In the genomic region with DNA sequence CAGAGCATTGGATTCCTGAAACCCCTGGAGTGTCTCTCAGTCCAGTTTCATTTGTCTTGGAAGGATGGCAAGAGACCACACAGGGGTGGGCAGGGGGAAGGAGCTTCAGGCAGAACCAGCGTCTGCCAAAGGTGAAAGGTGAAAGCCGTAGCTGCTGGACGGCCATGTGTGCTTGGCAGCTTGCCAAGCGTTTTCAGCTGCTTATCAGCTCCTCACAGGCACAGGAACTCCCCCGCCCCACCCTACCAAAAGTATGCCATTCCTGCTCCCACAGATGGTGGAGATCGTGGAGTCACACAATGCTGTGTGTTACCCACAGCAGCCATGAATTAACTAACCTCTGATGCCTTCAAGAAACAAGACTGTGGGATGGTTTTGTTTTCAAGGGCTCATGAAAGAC, we compare ENCODE assay signal across 8 mouse cellular contexts.
DNase-seq lines count a peak whose midpoint lies in the region; ATAC-seq and TF ChIP-seq lines count a peak whose summit lies in the region.
"Had no signal": no experiment of that assay in that cellular context is flagged by ENCODE, and none has a peak within 500 bp of the region (broad histone marks: within the 10 kb centered on the region; RNA-seq: fewer than 3 reads in every experiment).

No protein-coding gene starts in this region.

- 4% methylated on average over 6 of the region's 6 CpGs for WGBS in heart, embryonic 11.5 days (ENCODE audit: insufficient replicate concordance)
- WGBS in liver, embryonic 15.5 days (ENCODE audit: insufficient replicate concordance), result 2% methylated on average over 6 of the region's 6 CpGs
- WGBS in stomach, postnatal 0 days, result 7% methylated on average over 6 of the region's 6 CpGs

- in situ Hi-C loops in ES-E14 (cut with MboI; ENCODE audit: low sequenced_read_pairs in 2 of 2, unreplicated experiment in 2 of 2), result no loop called here

- ATAC-seq in heart, embryonic 11.5 days (replicated peaks; ENCODE audit: insufficient number of reproducible peaks, low FRiP score, low TSS enrichment), result peak; percentile 89
- ATAC-seq in liver, embryonic 15.5 days (ENCODE audit: insufficient read depth), result peak; percentile 90
- no peak for ATAC-seq in stomach, postnatal 0 days (ENCODE audit: low FRiP score, low TSS enrichment)

- H3K4me3 ChIP-seq in ES-E14 (ENCODE audit: insufficient read depth in 1 of 2, low read depth in 1 of 2, low read length in 2 of 2, poor library complexity in 1 of 2, severe bottlenecking in 1 of 2), result no peak overlapping the region
- H3K4me3 ChIP-seq in heart, embryonic 11.5 days (ENCODE audit: low read depth, low read length), result no peak overlapping the region
- peak overlapping the region; percentile 22 for H3K4me3 ChIP-seq in liver, embryonic 15.5 days (replicated peaks)
- no peak overlapping the region for H3K4me3 ChIP-seq in stomach, postnatal 0 days (ENCODE audit: low read depth, low read length)
- H3K4me3 ChIP-seq: embryonic facial prominence, embryonic 15.5 days had no signal

- H3K9me3 ChIP-seq in ES-E14 (ENCODE audit: control insufficient read depth, insufficient read depth, low read depth, low read length), result no peaks in the 10 kb centered on the region
- H3K9me3 ChIP-seq in heart, embryonic 11.5 days (replicated peaks; ENCODE audit: control insufficient read depth, low read length), result no peaks in the 10 kb centered on the region
- no peaks in the 10 kb centered on the region for H3K9me3 ChIP-seq in liver, embryonic 15.5 days (replicated peaks)
- no peaks in the 10 kb centered on the region for H3K9me3 ChIP-seq in stomach, postnatal 0 days (ENCODE audit: control insufficient read depth, low read length)
- H3K9me3 ChIP-seq: embryonic facial prominence, embryonic 15.5 days had no signal

- H3K36me3 ChIP-seq in ES-E14 (ENCODE audit: control insufficient read depth, insufficient read depth, low read length, poor library complexity, severe bottlenecking), result no peaks in the 10 kb centered on the region
- no peaks in the 10 kb centered on the region for H3K36me3 ChIP-seq in heart, embryonic 11.5 days (ENCODE audit: control insufficient read depth, insufficient read depth, low read length)
- no peaks in the 10 kb centered on the region for H3K36me3 ChIP-seq in liver, embryonic 15.5 days (replicated peaks)
- H3K36me3 ChIP-seq in stomach, postnatal 0 days (ENCODE audit: control insufficient read depth, insufficient read depth, low read length), result no peaks in the 10 kb centered on the region
- H3K36me3 ChIP-seq: embryonic facial prominence, embryonic 15.5 days had no signal

- H3K4me1 ChIP-seq in ES-E14 (ENCODE audit: control insufficient read depth in 2 of 2, insufficient read depth in 2 of 2, low read length in 2 of 2, poor library complexity in 1 of 2), result 0 out of 4 replicates have a peak, but pooled peaks cover 0 to 2% of the 10 kb centered on the region in 2 experiments
- peaks cover 13% of the 10 kb centered on the region for H3K4me1 ChIP-seq in heart, embryonic 11.5 days (ENCODE audit: control insufficient read depth, insufficient read depth, low read length)
- peaks cover 53% of the 10 kb centered on the region for H3K4me1 ChIP-seq in liver, embryonic 15.5 days (replicated peaks)
- no peaks in the 10 kb centered on the region for H3K4me1 ChIP-seq in stomach, postnatal 0 days (replicated peaks; ENCODE audit: control insufficient read depth, insufficient read depth)
- H3K4me1 ChIP-seq: embryonic facial prominence, embryonic 15.5 days had no signal

- TF ChIP-seq CTCF in stomach, postnatal 0 days (IDR thresholded peaks at IDR 0.05; ENCODE audit: low read depth), result no peak

- no peak overlapping the region for H3K27ac ChIP-seq in ES-E14 (ENCODE audit: insufficient read depth, low read depth, low read length, poor library complexity, severe bottlenecking)
- no peak overlapping the region; the same call in 1 of the 2 replicates for H3K27ac ChIP-seq in heart, embryonic 11.5 days (ENCODE audit: low read depth, low read length)
- peak overlapping the region; percentile 89 for H3K27ac ChIP-seq in liver, embryonic 15.5 days (replicated peaks)
- H3K27ac ChIP-seq in stomach, postnatal 0 days (replicated peaks), result no peak overlapping the region
- H3K27ac ChIP-seq: embryonic facial prominence, embryonic 15.5 days had no signal

- no peak for TF ChIP-seq EP300 in stomach, postnatal 0 days (optimal IDR thresholded peaks at IDR 0.05)

- H3K27me3 ChIP-seq in heart, embryonic 11.5 days (ENCODE audit: control insufficient read depth, insufficient read depth, low read length), result no peaks in the 10 kb centered on the region
- H3K27me3 ChIP-seq in liver, embryonic 15.5 days, result peaks cover 16% of the 10 kb centered on the region
- H3K27me3 ChIP-seq in stomach, postnatal 0 days (ENCODE audit: control insufficient read depth, insufficient read depth, low read length), result no peaks in the 10 kb centered on the region
- H3K27me3 ChIP-seq: embryonic facial prominence, embryonic 15.5 days had no signal

- H3K9ac ChIP-seq in ES-E14 (ENCODE audit: insufficient read depth, low read depth, low read length, poor library complexity, severe bottlenecking), result no peak overlapping the region
- H3K9ac ChIP-seq in heart, embryonic 11.5 days (ENCODE audit: low read depth, low read length), result no peak overlapping the region
- peak overlapping the region; percentile 39; the same call in 1 of the 2 replicates for H3K9ac ChIP-seq in liver, embryonic 15.5 days
- H3K9ac ChIP-seq in stomach, postnatal 0 days (ENCODE audit: low read length), result no peak overlapping the region
- H3K9ac ChIP-seq: embryonic facial prominence, embryonic 15.5 days had no signal

- peak overlapping the region; percentile 14; the same call in 1 of the 2 replicates for H3K4me2 ChIP-seq in heart, embryonic 11.5 days
- H3K4me2 ChIP-seq in liver, embryonic 15.5 days, result peak overlapping the region; percentile 70
- no peak overlapping the region for H3K4me2 ChIP-seq in stomach, postnatal 0 days (replicated peaks; ENCODE audit: low read depth)
- H3K4me2 ChIP-seq: embryonic facial prominence, embryonic 15.5 days had no signal

- peak; percentile 8 for DNase-seq in ES-E14 (ENCODE audit: low read depth, low spot score)
- peak; percentile 52 for DNase-seq in MN1 (ENCODE audit: low spot score)
- peak; percentile 42 for DNase-seq in stomach, postnatal 0 days (ENCODE audit: low spot score)
- no peak for DNase-seq in thymus, postnatal 4 days
- DNase-seq in urinary bladder, postnatal 25 days (ENCODE audit: low spot score), result no peak

TF ChIP-seq in ES-E14, 5 proteins besides CTCF, POLR2A, EP300 and RAD21:
- TF ChIP-seq ZNF384 (IDR thresholded peaks at IDR 0.05; ENCODE audit: low read depth, low read length) (no peak), HCFC1 (IDR thresholded peaks at IDR 0.05; ENCODE audit: borderline replicate concordance, insufficient read depth, low read length) (no peak), MAFK (IDR thresholded peaks at IDR 0.05; ENCODE audit: insufficient read depth, low read depth, low read length) (no peak), ZC3H11A (IDR thresholded peaks at IDR 0.05; ENCODE audit: borderline replicate concordance, low read depth, low read length) (no peak), CHD2 (IDR thresholded peaks at IDR 0.05; ENCODE audit: low read depth, low read length) (no peak)

Comparison
In these comparisons a context has a peak if more than half of its experiments do, and no peak if none do; other contexts are left out.
1. DNase-seq: peak in ES-E14 (single experiment), MN1 (single experiment) and stomach, postnatal 0 days (single experiment); none in thymus, postnatal 4 days (single experiment) and urinary bladder, postnatal 25 days (single experiment).